Mouse (Mus musculus) kidney, embryonic 15.5 days (tissue): Measurements from ENCODE around the gene Bhlhe23. TPM values are rescaled to one million over a fixed set of nuclear protein-coding genes. Genes with fewer than 3 reads are reported as not detected.

Experiments
- ATAC-seq: fragments of 200-750 bp; cut with Nextera tagmentation; replicated peaks from 2 replicates; pipeline ENCODE4 v1.8.0; 2017; ENCODE audit warnings: moderate TSS enrichment; ENCODE audit not compliant: low FRiP score
- H3K27ac ChIP-seq: fragments of 300-500 bp; sonication (generic); 2 replicates; pipeline ENCODE4 v1.5.1; 2015; ENCODE audit warnings: mild to moderate bottlenecking, inconsistent platforms
- H3K27me3 ChIP-seq: fragments of 300-500 bp; sonication (generic); 2 replicates; pipeline ENCODE4 v1.6.1; 2015; ENCODE audit warnings: inconsistent platforms
- H3K36me3 ChIP-seq: fragments of 300-500 bp; sonication (generic); 2 replicates; pipeline ENCODE4 v1.6.1; 2015; ENCODE audit warnings: inconsistent platforms
- H3K4me1 ChIP-seq: fragments of 300-500 bp; sonication (generic); 2 replicates; pipeline ENCODE4 v1.6.1; 2015; ENCODE audit warnings: inconsistent platforms
- H3K4me2 ChIP-seq: fragments of 300-500 bp; sonication (generic); 2 replicates; pipeline ENCODE4 v1.6.1; 2015; ENCODE audit warnings: moderate library complexity, mild to moderate bottlenecking, inconsistent platforms
- H3K4me3 ChIP-seq: fragments of 300-500 bp; sonication (generic); replicated peaks from 2 replicates; pipeline ENCODE4 v1.5.1; 2015; ENCODE audit warnings: mild to moderate bottlenecking, inconsistent platforms
- H3K9ac ChIP-seq: fragments of 300-500 bp; sonication (generic); 2 replicates; pipeline ENCODE4 v1.6.1; 2015; ENCODE audit warnings: mild to moderate bottlenecking, inconsistent platforms
- H3K9me3 ChIP-seq: fragments of 300-500 bp; sonication (generic); replicated peaks from 2 replicates; pipeline ENCODE4 v1.6.1; 2016; ENCODE audit warnings: inconsistent platforms
- WGBS: fragments of 180-500 bp; shearing (Covaris S2); methylation state at CpG from one replicate; pipeline ENCODE4 v1.1.7; 2015; ENCODE audit warnings: mixed read lengths; 5-methylcytosine and 5-hydroxymethylcytosine counted together
- polyA plus RNA-seq: library from polyadenylated mRNA; unstranded; fragments of >200 nt; fragmentation: Nextera tagmentation; extraction: Ambion mirVana; gene quantifications from 2 replicates; pipeline ENCODE4 v1.2.1, GENCODE M21; 2015

Gene Bhlhe23
- polyA plus RNA-seq, 1 experiment from 2014 or later, result not detected

DNA sequence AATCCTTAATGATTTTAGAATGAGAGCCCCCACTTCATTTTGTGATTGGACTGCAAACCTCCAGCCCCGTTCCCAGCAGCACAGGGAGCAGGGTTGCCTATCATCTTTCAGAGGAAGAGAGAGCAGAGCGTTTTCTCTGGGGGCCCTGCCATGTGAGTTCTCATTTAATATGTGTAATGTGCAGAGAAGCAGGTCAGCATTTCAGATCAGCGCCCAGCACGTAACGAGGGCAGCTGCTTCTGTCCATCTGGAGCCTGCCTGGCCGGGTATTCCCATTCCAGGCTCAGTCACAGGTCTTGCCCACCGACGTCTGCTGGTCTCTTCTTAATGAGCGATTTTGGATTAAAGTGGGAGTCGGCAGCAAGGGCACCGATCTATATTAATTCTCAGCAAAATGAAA is 11.7 kb downstream of the Bhlhe23 start:
- Histone ChIP-seq H3K9ac (no peak overlapping the region), H3K4me1 (no peaks in the 10 kb centered on the region), H3K9me3 (no peaks in the 10 kb centered on the region), H3K36me3 (no peaks in the 10 kb centered on the region), H3K27ac (no peak overlapping the region), H3K4me3 (no peak overlapping the region), H3K4me2 (no peak overlapping the region), H3K27me3 (peaks cover 16% of the 10 kb centered on the region)
- WGBS, result 71% methylated on average over 11 of the region's 11 CpGs
- ATAC-seq, result no peak

- Histone ChIP-seq H3K9ac (no peak overlapping the region), H3K36me3 (no peaks in the 10 kb centered on the region), H3K4me2 (no peak overlapping the region), H3K27me3 (0 out of 2 replicates have a peak, but pooled peaks cover 6% of the 10 kb centered on the region), H3K9me3 (no peaks in the 10 kb centered on the region), H3K27ac (no peak overlapping the region), H3K4me1 (no peaks in the 10 kb centered on the region), H3K4me3 (no peak overlapping the region)
- ATAC-seq, result no peak
- 67% methylated on average over 15 of the region's 15 CpGs for WGBS
Measured at GRCm38 (mm10) chr2:180758513-180759263, 18.0 kb downstream of the Bhlhe23 start.

- Histone ChIP-seq H3K4me2 (no peak overlapping the region), H3K27ac (no peak overlapping the region), H3K9me3 (no peaks in the 10 kb centered on the region), H3K4me3 (no peak overlapping the region), H3K27me3 (0 out of 2 replicates have a peak, but pooled peaks cover 6% of the 10 kb centered on the region), H3K4me1 (no peaks in the 10 kb centered on the region), H3K36me3 (no peaks in the 10 kb centered on the region), H3K9ac (no peak overlapping the region)
- WGBS, result 32% methylated on average over 2 of the region's 2 CpGs
- no peak for ATAC-seq
Measured at GRCm38 (mm10) chr2:180756786-180757185, 19.9 kb downstream of the Bhlhe23 start.

DNA sequence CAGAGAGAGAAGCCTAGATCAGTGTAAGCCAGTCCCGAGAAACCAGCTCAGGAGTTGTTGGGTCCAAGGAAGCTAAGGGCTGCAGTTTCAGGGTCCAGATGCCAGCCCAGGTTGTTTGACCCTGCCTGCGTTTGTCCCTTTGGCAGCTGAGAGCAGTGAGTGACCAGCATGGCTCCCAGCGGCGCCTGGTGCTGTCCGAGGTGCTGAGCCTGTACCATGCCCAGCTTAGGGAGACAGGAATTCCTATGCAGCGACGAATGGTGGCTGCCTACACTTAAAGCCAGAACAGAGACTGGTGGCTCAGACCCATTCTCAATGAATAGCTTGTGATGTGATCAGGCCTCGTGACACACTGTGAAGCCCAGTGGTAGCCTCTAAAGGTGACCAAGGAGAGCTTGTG is 20.8 kb downstream of the Bhlhe23 start:
- WGBS, result under 1% methylated on average over 8 of the region's 8 CpGs

GRCm38 (mm10) chr2:180754976-180755688 is 21.6 kb downstream of the Bhlhe23 start:
- no peak for ATAC-seq
- 71% methylated on average over 5 of the region's 5 CpGs for WGBS
- Histone ChIP-seq H3K9ac (no peak overlapping the region), H3K4me2 (no peak overlapping the region), H3K4me1 (no peaks in the 10 kb centered on the region), H3K4me3 (no peak overlapping the region), H3K27me3 (0 out of 2 replicates have a peak, but pooled peaks cover 6% of the 10 kb centered on the region), H3K36me3 (no peaks in the 10 kb centered on the region), H3K27ac (no peak overlapping the region), H3K9me3 (no peaks in the 10 kb centered on the region)

More for the DNA sequence above, 20.8 kb downstream of the Bhlhe23 start:
- Histone ChIP-seq H3K4me3 (no peak overlapping the region), H3K4me2 (no peak overlapping the region), H3K9me3 (no peaks in the 10 kb centered on the region), H3K36me3 (no peaks in the 10 kb centered on the region), H3K27ac (no peak overlapping the region), H3K27me3 (0 out of 2 replicates have a peak, but pooled peaks cover 6% of the 10 kb centered on the region), H3K9ac (no peak overlapping the region), H3K4me1 (no peaks in the 10 kb centered on the region)
- ATAC-seq, result no peak; the same call in 1 of the 2 replicates

GRCm38 (mm10) chr2:180748904-180749303 is 27.8 kb downstream of the Bhlhe23 start:
- Histone ChIP-seq H3K4me1 (no peaks in the 10 kb centered on the region), H3K9ac (no peak overlapping the region), H3K9me3 (no peaks in the 10 kb centered on the region), H3K27ac (no peak overlapping the region), H3K36me3 (no peaks in the 10 kb centered on the region), H3K27me3 (peaks cover 13% of the 10 kb centered on the region; the same call in 1 of the 2 replicates), H3K4me3 (no peak overlapping the region), H3K4me2 (no peak overlapping the region)
- no peak for ATAC-seq
- 52% methylated on average over 5 of the region's 5 CpGs for WGBS

- 28% methylated on average over 5 of the region's 5 CpGs for WGBS
- no peak for ATAC-seq
Measured at GRCm38 (mm10) chr2:180746569-180747192, 30.0 kb downstream of the Bhlhe23 start.

GRCm38 (mm10) chr2:180745248-180745927 is 31.3 kb downstream of the Bhlhe23 start:
- H3K36me3 ChIP-seq, result no peaks in the 10 kb centered on the region
- 0 out of 2 replicates have a peak, but pooled peaks have one; percentile 56 for ATAC-seq
- no peak overlapping the region for H3K27ac ChIP-seq
- peaks cover 12% of the 10 kb centered on the region; the same call in 1 of the 2 replicates for H3K27me3 ChIP-seq
- H3K9me3 ChIP-seq, result no peaks in the 10 kb centered on the region
- no peak overlapping the region for H3K4me2 ChIP-seq
- no peak overlapping the region for H3K9ac ChIP-seq
- H3K4me1 ChIP-seq, result no peaks in the 10 kb centered on the region
- WGBS, result 33% methylated on average over 17 of the region's 17 CpGs
- H3K4me3 ChIP-seq, result no peak overlapping the region

More at GRCm38 (mm10) chr2:180746569-180747192, 30.0 kb downstream of the Bhlhe23 start:
- no peaks in the 10 kb centered on the region for H3K36me3 ChIP-seq
- H3K4me1 ChIP-seq, result no peaks in the 10 kb centered on the region
- no peak overlapping the region for H3K4me3 ChIP-seq
- no peak overlapping the region for H3K9ac ChIP-seq
- H3K27ac ChIP-seq, result no peak overlapping the region
- peaks cover 12% of the 10 kb centered on the region; the same call in 1 of the 2 replicates for H3K27me3 ChIP-seq
- H3K4me2 ChIP-seq, result no peak overlapping the region
- H3K9me3 ChIP-seq, result no peaks in the 10 kb centered on the region

DNA sequence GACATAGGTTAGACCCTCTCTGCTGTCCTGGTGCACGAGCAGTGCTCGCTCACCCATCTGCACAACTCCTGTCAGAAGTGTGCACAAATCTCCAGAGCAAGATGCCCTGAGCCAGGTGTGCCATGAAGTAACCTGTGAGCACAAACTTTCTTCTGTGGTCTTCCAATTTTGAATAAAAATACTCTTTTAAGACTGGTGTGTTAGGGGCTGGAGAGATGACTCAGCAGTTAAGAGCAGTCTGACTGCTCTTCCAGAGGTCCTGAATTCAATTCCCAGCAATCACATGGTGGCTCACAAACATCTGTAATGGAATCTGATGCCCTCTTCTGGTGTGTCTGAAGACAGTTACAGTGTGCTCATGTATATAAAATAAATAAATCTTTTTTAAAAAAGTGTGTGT is 33.4 kb downstream of the Bhlhe23 start:
- Histone ChIP-seq H3K9me3 (no peaks in the 10 kb centered on the region), H3K4me1 (no peaks in the 10 kb centered on the region), H3K4me2 (no peak overlapping the region), H3K9ac (no peak overlapping the region), H3K4me3 (no peak overlapping the region), H3K36me3 (no peaks in the 10 kb centered on the region), H3K27me3 (peaks cover 12% of the 10 kb centered on the region; the same call in 1 of the 2 replicates), H3K27ac (no peak overlapping the region)
- 89% methylated on average over 2 of the region's 2 CpGs for WGBS
- no peak for ATAC-seq

GRCm38 (mm10) chr2:180742820-180743219 is 33.9 kb downstream of the Bhlhe23 start:
- H3K27me3 ChIP-seq, result peaks cover 12% of the 10 kb centered on the region; the same call in 1 of the 2 replicates
- H3K27ac ChIP-seq, result no peak overlapping the region
- H3K9me3 ChIP-seq, result no peaks in the 10 kb centered on the region
- no peaks in the 10 kb centered on the region for H3K4me1 ChIP-seq
- H3K9ac ChIP-seq, result no peak overlapping the region
- no peak overlapping the region for H3K4me3 ChIP-seq
- no peaks in the 10 kb centered on the region for H3K36me3 ChIP-seq
- no peak overlapping the region for H3K4me2 ChIP-seq
- WGBS, result 84% methylated on average over 6 of the region's 6 CpGs
- no peak for ATAC-seq

DNA sequence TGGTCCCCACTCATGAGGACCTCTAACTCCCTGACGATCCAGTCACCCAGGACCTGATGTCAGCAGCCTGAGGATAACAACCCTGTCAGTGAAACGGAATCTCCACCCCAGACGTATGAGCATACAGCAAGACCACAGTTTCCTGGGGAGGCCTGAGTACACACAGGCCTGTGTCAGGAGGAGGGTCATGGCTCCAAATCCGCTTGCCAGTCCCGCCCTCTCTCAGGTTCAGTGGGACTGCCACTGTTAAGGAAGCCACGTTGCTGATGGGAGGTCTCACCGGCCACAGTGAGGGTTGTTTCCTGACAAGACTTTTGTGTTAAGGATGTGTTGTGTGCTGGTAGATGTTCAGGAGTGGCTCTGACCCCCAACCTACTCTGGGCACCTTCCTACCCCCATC is 35.3 kb downstream of the Bhlhe23 start:
- Histone ChIP-seq H3K27ac (no peak overlapping the region), H3K4me3 (no peak overlapping the region), H3K9ac (no peak overlapping the region), H3K9me3 (no peaks in the 10 kb centered on the region), H3K4me2 (no peak overlapping the region), H3K4me1 (no peaks in the 10 kb centered on the region), H3K27me3 (peaks cover 3% of the 10 kb centered on the region; the same call in 1 of the 2 replicates), H3K36me3 (no peaks in the 10 kb centered on the region)
- ATAC-seq, result no peak
- WGBS, result 68% methylated on average over 7 of the region's 7 CpGs
